Mouse (Mus musculus) embryonic facial prominence, embryonic 15.5 days (tissue): Measurements from ENCODE around the gene Hoxa13. TPM values are rescaled to one million over a fixed set of nuclear protein-coding genes. Genes with fewer than 3 reads are reported as not detected.

Source experiments
- ATAC-seq: fragments of 200-750 bp; cut with Nextera tagmentation; 2 replicates; pipeline ENCODE4 v1.8.0; 2017; ENCODE audit warnings: low read depth, moderate TSS enrichment; ENCODE audit not compliant: insufficient number of reproducible peaks, low FRiP score, low TSS enrichment
- H3K27ac ChIP-seq: fragments of 300-500 bp; sonication (generic); replicated peaks from 2 replicates; pipeline ENCODE4 v1.5.1; 2015; ENCODE audit warnings: mild to moderate bottlenecking, inconsistent platforms
- H3K27me3 ChIP-seq: fragments of 300-500 bp; sonication (generic); 2 replicates; pipeline ENCODE4 v1.6.1; 2015; ENCODE audit warnings: inconsistent platforms
- H3K36me3 ChIP-seq: fragments of 300-500 bp; sonication (generic); 2 replicates; pipeline ENCODE4 v1.6.1; 2015; ENCODE audit warnings: mild to moderate bottlenecking, inconsistent platforms
- H3K4me1 ChIP-seq: fragments of 300-500 bp; sonication (generic); 2 replicates; pipeline ENCODE4 v1.6.1; 2015; ENCODE audit warnings: inconsistent platforms
- H3K4me2 ChIP-seq: fragments of 300-500 bp; sonication (generic); replicated peaks from 2 replicates; pipeline ENCODE4 v1.6.1; 2015; ENCODE audit warnings: mild to moderate bottlenecking, inconsistent platforms
- H3K4me3 ChIP-seq: fragments of 300-500 bp; sonication (generic); replicated peaks from 2 replicates; pipeline ENCODE4 v1.5.1; 2015; ENCODE audit warnings: mild to moderate bottlenecking, inconsistent platforms
- H3K9ac ChIP-seq: fragments of 300-500 bp; sonication (generic); 2 replicates; pipeline ENCODE4 v1.6.1; 2015; ENCODE audit warnings: inconsistent platforms
- H3K9me3 ChIP-seq: fragments of 300-500 bp; sonication (generic); replicated peaks from 2 replicates; pipeline ENCODE4 v1.6.1; 2016; ENCODE audit warnings: inconsistent platforms
- WGBS: fragments of 180-500 bp; shearing (Covaris S2); methylation state at CpG from one replicate; pipeline ENCODE4 v1.1.7; 2015; 5-methylcytosine and 5-hydroxymethylcytosine counted together
- microRNA counts: library from miRNA; unstranded; fragments of <30 nt; microRNA quantifications from one replicate; lab custom pipeline; 2016
- microRNA-seq: library from miRNA; unstranded; fragments of <30 nt; microRNA quantifications from one replicate; pipeline ENCODE4, GENCODE M21; 2016; ENCODE audit warnings: borderline number of aligned reads
- polyA plus RNA-seq: library from polyadenylated mRNA; unstranded; fragments of >200 nt; fragmentation: Nextera tagmentation; extraction: Ambion mirVana; gene quantifications from 2 replicates; pipeline ENCODE4 v1.2.1, GENCODE M21; 2015

The Hoxa13 gene
- polyA plus RNA-seq, 1 experiment from 2014 or later: 0.08 TPM

GRCm38 (mm10) chr6:52209685-52210046, 51.0 kb downstream of the Hoxa13 start:
- Histone ChIP-seq H3K27me3 (peaks cover 98% of the 10 kb centered on the region), H3K9ac (no peak overlapping the region), H3K4me1 (peaks cover 21% of the 10 kb centered on the region; the same call in 1 of the 2 replicates), H3K36me3 (no peaks in the 10 kb centered on the region), H3K4me3 (no peak overlapping the region), H3K27ac (no peak overlapping the region), H3K4me2 (no peak overlapping the region), H3K9me3 (no peaks in the 10 kb centered on the region)
- 9% methylated on average over 12 of the region's 12 CpGs for WGBS
- ATAC-seq: no peak

- H3K4me2 ChIP-seq: no peak overlapping the region
- no peak overlapping the region for H3K4me3 ChIP-seq
- peaks cover 27% of the 10 kb centered on the region for H3K4me1 ChIP-seq
- H3K36me3 ChIP-seq: no peaks in the 10 kb centered on the region
- H3K9me3 ChIP-seq: no peaks in the 10 kb centered on the region
- no peak overlapping the region for H3K9ac ChIP-seq
- peaks cover 98% of the 10 kb centered on the region for H3K27me3 ChIP-seq
- no peak for ATAC-seq
- H3K27ac ChIP-seq: no peak overlapping the region
- WGBS: 4% methylated on average over 18 of the region's 18 CpGs
Measured at GRCm38 (mm10) chr6:52208868-52209684, 51.6 kb downstream of the Hoxa13 start.

- H3K4me2 ChIP-seq: no peak within 1 kb of the TSS
- no peaks in the 10 kb centered on the region for H3K9me3 ChIP-seq
- peaks cover 35% of the 10 kb centered on the region for H3K4me1 ChIP-seq
- H3K9ac ChIP-seq: no peak within 1 kb of the TSS
- no peak for ATAC-seq
- no peak within 1 kb of the TSS for H3K4me3 ChIP-seq
- no peaks in the 10 kb centered on the region for H3K36me3 ChIP-seq
- peaks cover 98% of the 10 kb centered on the region for H3K27me3 ChIP-seq
- no peak within 1 kb of the TSS for H3K27ac ChIP-seq
- 1% methylated on average over 47 of the region's 47 CpGs for WGBS
Measured at GRCm38 (mm10) chr6:52208072-52208867, 52.4 kb downstream of the Hoxa13 start, which contains the start of gene Hoxa6. TSS of gene Hoxa6 (minus strand) at chr6:52208722.

MicroRNAs within 50 kb of the gene (microRNA counts, 519-probe panel; counts per million panel counts)
- 1,644 counts per million, percentile 18 among the panel's probes with 10 or more counts for microRNA mmu-miR-196b (lab: Ali Mortazavi, UCI)

Small RNA genes lying within 50 kb of the gene (microRNA-seq; reads per million reads assigned to microRNA genes)
- 66.7 reads per million, percentile 49 among the genes with 10 or more reads in this experiment for gene Mir196b

Other genes with a start within 250 kb of the Hoxa13 start
- 11.7 and 14.3 TPM in 2 replicates for gene Skap2, start 248.3 kb downstream of the Hoxa13 start, polyA plus RNA-seq
- 0.39 and 0.52 TPM in 2 replicates for gene Hoxa1, start 102.6 kb downstream of the Hoxa13 start, polyA plus RNA-seq
- 0.32 and 0.45 TPM in 2 replicates for gene Hoxa2, start 96.0 kb downstream of the Hoxa13 start, polyA plus RNA-seq
- not detected in 2 replicates for gene 5730596B20Rik, start 83.4 kb downstream of the Hoxa13 start, polyA plus RNA-seq
- 0.17 and 0.29 TPM in 2 replicates for gene Hoxa4, start 69.1 kb downstream of the Hoxa13 start, polyA plus RNA-seq
- 0.17 and 0.39 TPM in 2 replicates for gene Hoxa5, start 56.3 kb downstream of the Hoxa13 start, polyA plus RNA-seq
- not detected in 2 replicates for gene Hoxa6, start 52.2 kb downstream of the Hoxa13 start, polyA plus RNA-seq
- 0.11 and 0.13 TPM in 2 replicates for gene Hoxa3, start 47.5 kb downstream of the Hoxa13 start, polyA plus RNA-seq
- not detected in 2 replicates for gene Gm28308, start 47.5 kb downstream of the Hoxa13 start, polyA plus RNA-seq
- gene Hoxa7, start 39.0 kb downstream of the Hoxa13 start, polyA plus RNA-seq: not detected in 2 replicates
- 0.13 TPM in 1 of 2 replicates, not detected in the other for gene Hoxa9, start 29.8 kb downstream of the Hoxa13 start, polyA plus RNA-seq
- not detected in 2 replicates for gene Hoxa10, start 20.0 kb downstream of the Hoxa13 start, polyA plus RNA-seq
- not detected in 2 replicates for gene Hoxa11, start 15.1 kb downstream of the Hoxa13 start, polyA plus RNA-seq
- not detected in 2 replicates for gene Evx1, start 52.6 kb upstream of the Hoxa13 start, polyA plus RNA-seq